Mouse (Mus musculus) limb, embryonic 14.5 days (tissue): ENCODE results near the gene Nudt12. TPM values are rescaled to one million over a fixed set of nuclear protein-coding genes. Genes with fewer than 3 reads are reported as not detected.
A peak's percentile ranks its signal among the peaks of the same experiment; 100 is the strongest.

Experiments
- ATAC-seq: fragments of 200-750 bp; cut with Nextera tagmentation; 2 replicates; pipeline ENCODE4 v1.8.0; 2017; ENCODE audit warnings: low read depth, moderate number of reproducible peaks, moderate TSS enrichment; ENCODE audit not compliant: low FRiP score
- DNase-seq: peaks from one replicate; pipeline ENCODE4 v3.0.0-alpha.2; 2015; ENCODE audit warnings: low spot score
- H3K27ac ChIP-seq: fragments of 300-500 bp; sonication (generic); replicated peaks from 2 replicates; pipeline ENCODE4 v1.5.1; 2014; ENCODE audit warnings: low read depth, mild to moderate bottlenecking, low read length, moderate library complexity, mixed read lengths
- H3K27me3 ChIP-seq: fragments of 300-500 bp; sonication (generic); 2 replicates; pipeline ENCODE4 v1.6.1; 2014; ENCODE audit warnings: low read length, mixed read lengths; ENCODE audit not compliant: control insufficient read depth, insufficient read depth
- H3K36me3 ChIP-seq: fragments of 300-500 bp; sonication (generic); 2 replicates; pipeline ENCODE4 v1.6.1; 2014; ENCODE audit warnings: mild to moderate bottlenecking, low read length, moderate library complexity, mixed read lengths; ENCODE audit not compliant: control insufficient read depth, insufficient read depth
- H3K4me1 ChIP-seq: fragments of 300-500 bp; sonication (generic); 2 replicates; pipeline ENCODE4 v1.6.1; 2014; ENCODE audit warnings: antibody characterized with exemption, low read length, mixed read lengths; ENCODE audit not compliant: control insufficient read depth, insufficient read depth
- H3K4me2 ChIP-seq: fragments of 300-500 bp; sonication (generic); replicated peaks from 2 replicates; pipeline ENCODE4 v1.6.1; 2014; ENCODE audit warnings: low read depth, mild to moderate bottlenecking, low read length, moderate library complexity; ENCODE audit not compliant: severe bottlenecking
- H3K4me3 ChIP-seq: fragments of 300-500 bp; sonication (generic); replicated peaks from 2 replicates; pipeline ENCODE4 v1.5.1; 2014; ENCODE audit warnings: low read length
- H3K9ac ChIP-seq: fragments of 300-500 bp; sonication (generic); 2 replicates; pipeline ENCODE4 v1.6.1; 2014; ENCODE audit warnings: mild to moderate bottlenecking, low read depth, low read length, moderate library complexity; ENCODE audit not compliant: severe bottlenecking
- H3K9me3 ChIP-seq: fragments of 300-500 bp; sonication (generic); 2 replicates; pipeline ENCODE4 v1.6.1; 2016; ENCODE audit warnings: low read length; ENCODE audit not compliant: control insufficient read depth
- POLR2A ChIP-seq: fragments of 200-500 bp; IDR thresholded peaks from 2 replicates; pipeline ENCODE4 v1.8.0; 2012; ENCODE audit warnings: inconsistent platforms, mild to moderate bottlenecking, moderate library complexity, borderline replicate concordance; ENCODE audit not compliant: insufficient read depth, insufficient read length; ENCODE audit errors: extremely low read depth
- WGBS: fragments of 180-500 bp; shearing (Covaris S2); extraction: QIAGEN DNeasy Blood & Tissue Kit; methylation state at CpG from one replicate; pipeline ENCODE4 v1.1.7; 2014; 5-methylcytosine and 5-hydroxymethylcytosine counted together
- polyA plus RNA-seq, 2 experiments: library from polyadenylated mRNA; depleted of rRNA in 1 of 2; stranded (reverse) in 1 of 2; unstranded in 1 of 2; fragments of >200 nt; fragmentation: Nextera tagmentation in 1 of 2; extraction: Ambion mirVana in 1 of 2; gene quantifications; 2 replicates each; pipeline versions ENCODE4 v1.2.1 to v1.2.3; 2012 to 2014

Nudt12 gene
- polyA plus RNA-seq (2012; rRNA removed): 4.8 and 4.9 TPM in 2 replicates
- 4.9 and 6.1 TPM in 2 replicates for polyA plus RNA-seq (2014; fragmentation: Nextera tagmentation; extraction: Ambion mirVana)

DNA sequence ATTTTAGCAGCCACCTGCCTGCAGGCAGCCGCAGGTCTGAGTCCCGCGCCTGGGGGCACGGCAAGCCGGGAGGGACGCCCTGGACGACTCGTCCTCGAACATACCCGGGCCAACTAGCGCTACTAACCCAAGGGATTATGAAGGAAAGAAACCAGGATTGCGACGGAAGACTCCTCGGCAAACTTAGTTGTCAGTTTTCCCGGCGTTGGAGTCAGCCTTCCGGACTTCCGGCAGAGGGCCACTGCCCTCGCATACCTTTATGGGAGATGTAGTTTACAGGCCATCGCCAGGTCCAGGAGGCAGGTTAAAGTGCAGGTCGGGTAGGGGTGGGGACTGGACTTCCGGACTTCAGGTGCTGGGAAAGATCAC is at the start of gene Nudt12:
Nudt12 (minus strand) TSS at position 282 of the 369 bp plus-strand sequence.
- ATAC-seq (peak; percentile 84), DNase-seq (peak; percentile 25)
- 0% methylated on average over 22 of the region's 22 CpGs for WGBS
- Histone ChIP-seq H3K9me3 (no peaks in the 10 kb centered on the region), H3K4me3 (peak within 1 kb of the TSS; percentile 73), H3K9ac (peak within 1 kb of the TSS; percentile 78), H3K27ac (peak within 1 kb of the TSS; percentile 33), H3K4me2 (peak within 1 kb of the TSS; percentile 57), H3K27me3 (no peaks in the 10 kb centered on the region), H3K36me3 (no peaks in the 10 kb centered on the region), H3K4me1 (0 out of 2 replicates have a peak, but pooled peaks cover 7% of the 10 kb centered on the region)
- no peak for TF ChIP-seq POLR2A

DNA sequence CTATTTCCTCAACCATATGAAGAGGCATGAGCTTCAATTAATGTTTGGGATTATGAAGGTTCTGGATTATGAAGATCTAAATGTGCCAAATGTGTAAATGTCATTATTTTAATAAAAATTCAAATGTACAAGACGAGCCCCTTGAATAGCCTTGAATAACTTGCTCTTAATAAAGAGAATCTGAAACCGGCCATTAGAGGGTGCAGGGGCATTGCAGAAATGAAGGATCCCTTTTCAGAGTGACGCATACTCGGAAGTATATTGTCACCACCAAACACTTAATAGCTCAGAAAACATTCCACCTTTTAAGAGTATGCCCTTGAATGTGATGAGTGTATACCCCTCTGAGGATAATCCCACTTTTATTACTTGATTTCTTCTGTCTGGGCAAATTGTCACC is 40.1 kb upstream of the Nudt12 start:
- 67% methylated on average over 4 of the region's 4 CpGs for WGBS
- no peak overlapping the region for H3K9ac ChIP-seq
- H3K36me3 ChIP-seq: no peaks in the 10 kb centered on the region
- H3K27ac ChIP-seq: no peak overlapping the region
- no peaks in the 10 kb centered on the region for H3K9me3 ChIP-seq
- DNase-seq (no peak), ATAC-seq (no peak)
- H3K27me3 ChIP-seq: no peaks in the 10 kb centered on the region
- H3K4me2 ChIP-seq: no peak overlapping the region
- no peaks in the 10 kb centered on the region for H3K4me1 ChIP-seq
- H3K4me3 ChIP-seq: no peak overlapping the region
- TF ChIP-seq POLR2A: no peak

DNA sequence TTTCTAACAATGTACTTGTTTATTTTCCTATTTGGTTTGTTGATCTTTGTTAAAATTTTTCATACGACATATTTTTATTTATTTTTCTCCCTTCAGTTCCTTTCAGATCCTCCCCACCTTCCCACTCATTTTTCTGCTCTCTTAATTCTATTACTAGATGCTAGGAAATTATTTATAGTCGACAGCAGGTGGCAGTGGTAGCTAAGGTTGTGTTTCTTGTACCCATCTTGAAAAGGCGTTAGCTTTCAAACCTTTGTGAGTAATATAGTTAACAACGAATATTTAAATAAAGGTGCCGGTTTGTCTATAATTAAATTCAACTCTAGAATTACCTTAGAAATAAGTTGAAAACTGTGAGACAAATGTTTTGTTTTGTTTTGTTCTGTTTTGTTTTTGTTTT is 26.6 kb upstream of the Nudt12 start:
- H3K36me3 ChIP-seq: no peaks in the 10 kb centered on the region
- H3K4me3 ChIP-seq: no peak overlapping the region
- H3K4me1 ChIP-seq: no peaks in the 10 kb centered on the region
- 41% methylated on average over 5 of the region's 5 CpGs for WGBS
- no peak overlapping the region for H3K9ac ChIP-seq
- peak; percentile 53 for DNase-seq
- H3K9me3 ChIP-seq: no peaks in the 10 kb centered on the region
- no peaks in the 10 kb centered on the region for H3K27me3 ChIP-seq
- H3K27ac ChIP-seq: no peak overlapping the region
- TF ChIP-seq POLR2A: no peak
- no peak overlapping the region for H3K4me2 ChIP-seq
- no peak for ATAC-seq

DNA sequence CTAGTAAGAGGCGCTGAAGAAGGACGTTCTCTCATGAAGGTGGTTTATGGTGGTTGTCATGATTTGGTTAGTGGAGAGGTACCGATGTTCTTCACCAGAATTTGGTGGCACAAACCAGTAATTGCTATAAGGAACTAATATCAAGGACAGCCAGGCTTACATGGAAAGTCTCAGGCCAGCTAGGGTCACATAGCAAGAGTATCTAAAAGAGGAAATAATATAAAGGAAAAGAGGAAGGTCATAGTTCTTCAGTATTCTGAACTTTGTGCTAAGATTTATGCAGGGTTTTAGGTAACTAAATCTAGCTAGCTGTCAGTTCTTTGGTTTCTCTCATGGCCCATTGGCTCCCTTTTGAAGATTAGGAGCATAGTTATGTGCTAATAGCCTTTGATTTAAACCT is 20.3 kb upstream of the Nudt12 start:
- H3K27me3 ChIP-seq: no peaks in the 10 kb centered on the region
- no peak overlapping the region for H3K9ac ChIP-seq
- no peak overlapping the region for H3K4me3 ChIP-seq
- no peaks in the 10 kb centered on the region for H3K9me3 ChIP-seq
- DNase-seq: no peak
- no peak overlapping the region for H3K4me2 ChIP-seq
- H3K4me1 ChIP-seq: no peaks in the 10 kb centered on the region
- H3K36me3 ChIP-seq: no peaks in the 10 kb centered on the region
- ATAC-seq: no peak
- H3K27ac ChIP-seq: no peak overlapping the region
- no peak for TF ChIP-seq POLR2A
- 90% methylated on average over 3 of the region's 3 CpGs for WGBS

DNA sequence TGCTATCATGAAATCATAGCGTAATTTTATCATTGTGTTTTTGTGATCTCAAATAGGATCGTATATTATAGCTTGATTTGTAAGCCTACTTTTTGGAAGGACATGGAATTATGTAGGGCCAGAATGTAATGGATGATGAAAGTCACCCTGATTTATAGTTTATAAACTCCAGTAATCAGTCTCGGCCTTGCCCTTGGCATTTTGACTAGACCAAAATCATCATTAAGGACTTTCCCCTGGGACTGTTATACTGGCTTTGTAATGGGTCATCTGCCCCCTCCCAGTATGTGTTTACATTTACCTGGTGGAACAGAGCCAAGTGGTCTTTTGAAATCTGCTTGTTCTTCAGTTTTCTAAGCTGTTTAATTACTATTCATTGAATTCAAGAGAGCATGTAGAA is 13.2 kb upstream of the Nudt12 start:
- no peaks in the 10 kb centered on the region for H3K27me3 ChIP-seq
- no peaks in the 10 kb centered on the region for H3K36me3 ChIP-seq
- H3K4me2 ChIP-seq: no peak overlapping the region
- H3K9ac ChIP-seq: no peak overlapping the region
- no peak overlapping the region for H3K4me3 ChIP-seq
- no peak for DNase-seq
- H3K4me1 ChIP-seq: no peaks in the 10 kb centered on the region
- TF ChIP-seq POLR2A: no peak
- 56% methylated on average over 3 of the region's 3 CpGs for WGBS
- no peaks in the 10 kb centered on the region for H3K9me3 ChIP-seq
- no peak for ATAC-seq
- H3K27ac ChIP-seq: no peak overlapping the region

DNA sequence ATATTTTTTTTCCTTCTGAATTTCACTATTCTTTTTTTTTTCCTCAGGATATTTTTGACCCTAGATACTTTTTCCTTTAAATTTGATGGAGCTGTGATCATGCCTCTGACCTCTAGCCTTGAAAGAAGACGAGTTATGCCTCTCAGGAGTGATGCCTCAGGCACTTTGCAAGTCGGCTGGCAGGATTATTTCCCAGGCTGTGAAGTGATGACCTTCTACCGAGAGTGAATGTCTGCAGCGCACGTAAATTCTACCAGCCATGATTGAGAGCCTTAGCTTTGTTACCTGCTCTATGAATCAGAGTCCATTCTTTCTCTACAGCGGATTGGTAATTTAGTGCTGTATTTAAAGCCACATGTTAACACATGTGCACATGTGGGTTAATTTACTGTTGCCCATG is 11.3 kb upstream of the Nudt12 start:
- Histone ChIP-seq H3K27me3 (no peaks in the 10 kb centered on the region), H3K4me2 (no peak overlapping the region), H3K9ac (no peak overlapping the region), H3K9me3 (no peaks in the 10 kb centered on the region), H3K27ac (no peak overlapping the region), H3K36me3 (no peaks in the 10 kb centered on the region), H3K4me3 (no peak overlapping the region), H3K4me1 (no peaks in the 10 kb centered on the region)
- no peak for TF ChIP-seq POLR2A
- WGBS: 23% methylated on average over 6 of the region's 6 CpGs
- ATAC-seq (no peak), DNase-seq (no peak)
